Mouse (Mus musculus) liver, postnatal 0 days (tissue): Measurements from ENCODE around the gene Cerkl. TPM values are rescaled to one million over a fixed set of nuclear protein-coding genes. Genes with fewer than 3 reads are reported as not detected.
A peak's percentile ranks its signal among the peaks of the same experiment; 100 is the strongest.

Experiments used
- ATAC-seq: fragments of 200-750 bp; cut with Nextera tagmentation; 2 replicates; pipeline ENCODE4 v1.8.0; 2017; ENCODE audit warnings: mild to moderate bottlenecking, moderate library complexity
- DNase-seq: peaks from one replicate; pipeline ENCODE4 v3.0.0-alpha.2; 2016
- H3K27ac ChIP-seq: fragments of 300-500 bp; sonication (generic); 2 replicates; pipeline ENCODE4 v1.5.1; 2014; ENCODE audit warnings: antibody characterized with exemption, moderate library complexity, mild to moderate bottlenecking, low read depth
- H3K27me3 ChIP-seq: fragments of 300-500 bp; sonication (generic); 2 replicates; pipeline ENCODE4 v1.6.1; 2014; ENCODE audit warnings: low read length, control low read depth, mixed read lengths; ENCODE audit not compliant: insufficient read depth
- H3K36me3 ChIP-seq: fragments of 300-500 bp; sonication (generic); replicated peaks from 2 replicates; pipeline ENCODE4 v1.6.1; 2014; ENCODE audit warnings: mild to moderate bottlenecking, control low read depth, low read length, moderate library complexity, mixed read lengths; ENCODE audit not compliant: insufficient read depth
- H3K4me1 ChIP-seq: fragments of 300-500 bp; sonication (generic); 2 replicates; pipeline ENCODE4 v1.6.1; 2014; ENCODE audit warnings: antibody characterized with exemption, mild to moderate bottlenecking, control low read depth; ENCODE audit not compliant: insufficient read depth
- H3K4me2 ChIP-seq: fragments of 300-500 bp; sonication (generic); 2 replicates; pipeline ENCODE4 v1.6.1; 2014; ENCODE audit warnings: low read depth, mild to moderate bottlenecking, low read length, moderate library complexity, mixed read lengths
- H3K4me3 ChIP-seq: fragments of 300-500 bp; sonication (generic); 2 replicates; pipeline ENCODE4 v1.5.1; 2014; ENCODE audit warnings: low read depth, low read length
- H3K9ac ChIP-seq: fragments of 300-500 bp; sonication (generic); replicated peaks from 2 replicates; pipeline ENCODE4 v1.6.1; 2014; ENCODE audit warnings: mild to moderate bottlenecking, moderate library complexity
- H3K9me3 ChIP-seq: fragments of 300-500 bp; sonication (generic); 2 replicates; pipeline ENCODE4 v1.6.1; 2016; ENCODE audit warnings: mild to moderate bottlenecking, control low read depth, low read length, mixed read lengths
- CTCF ChIP-seq: sonication (generic); IDR thresholded peaks from 2 replicates; pipeline ENCODE4 v1.5.1; 2016; ENCODE audit warnings: antibody characterized with exemption, low read depth
- EP300 ChIP-seq: IDR thresholded peaks from 2 replicates; pipeline ENCODE4 v1.6.1; 2016; ENCODE audit warnings: antibody characterized with exemption, low read depth, mild to moderate bottlenecking
- WGBS: fragments of 180-500 bp; shearing (Covaris S2); extraction: QIAGEN DNeasy Blood & Tissue Kit; methylation state at CpG from one replicate; pipeline ENCODE4 v1.1.7; 2014; ENCODE audit not compliant: insufficient replicate concordance; 5-methylcytosine and 5-hydroxymethylcytosine counted together
- polyA plus RNA-seq: library from polyadenylated mRNA; unstranded; fragments of >200 nt; fragmentation: Nextera tagmentation; extraction: Ambion mirVana; gene quantifications from 2 replicates; pipeline ENCODE4 v1.2.1, GENCODE M21; 2015

Gene Cerkl
- polyA plus RNA-seq, 1 experiment from 2014 or later: 6.6 TPM

GRCm38 (mm10) chr2:79443861-79444620 is 12.5 kb downstream of the Cerkl start:
- H3K9ac ChIP-seq: no peak overlapping the region
- H3K36me3 ChIP-seq: no peaks in the 10 kb centered on the region
- no peak overlapping the region for H3K4me3 ChIP-seq
- H3K27me3 ChIP-seq: no peaks in the 10 kb centered on the region
- no peaks in the 10 kb centered on the region for H3K4me1 ChIP-seq
- TF ChIP-seq CTCF: no peak
- TF ChIP-seq EP300: no peak
- no peak for ATAC-seq
- WGBS: 74% methylated on average over 3 of the region's 3 CpGs
- DNase-seq: no peak
- H3K9me3 ChIP-seq: no peaks in the 10 kb centered on the region
- no peak overlapping the region for H3K27ac ChIP-seq
- H3K4me2 ChIP-seq: no peak overlapping the region

- no peak overlapping the region for H3K9ac ChIP-seq
- no peak overlapping the region for H3K4me2 ChIP-seq
- no peak overlapping the region for H3K27ac ChIP-seq
- H3K4me1 ChIP-seq: no peaks in the 10 kb centered on the region
- H3K36me3 ChIP-seq: no peaks in the 10 kb centered on the region
- WGBS: 85% methylated on average over 2 of the region's 2 CpGs
- H3K9me3 ChIP-seq: no peaks in the 10 kb centered on the region
- DNase-seq (no peak), ATAC-seq (no peak)
- no peak overlapping the region for H3K4me3 ChIP-seq
- TF ChIP-seq CTCF: no peak
- TF ChIP-seq EP300: no peak
- no peaks in the 10 kb centered on the region for H3K27me3 ChIP-seq
These were observed 13.2 kb downstream of the Cerkl start for GRCm38 (mm10) chr2:79443401-79443800.

- Histone ChIP-seq H3K4me1 (no peaks in the 10 kb centered on the region), H3K36me3 (no peaks in the 10 kb centered on the region), H3K4me3 (no peak overlapping the region), H3K27ac (no peak overlapping the region), H3K27me3 (no peaks in the 10 kb centered on the region), H3K9ac (no peak overlapping the region), H3K9me3 (no peaks in the 10 kb centered on the region), H3K4me2 (no peak overlapping the region)
- DNase-seq: no peak
- ATAC-seq: no peak
- TF ChIP-seq EP300 (no peak), CTCF (no peak)
- 76% methylated on average over 6 of the region's 6 CpGs for WGBS
These were observed 13.7 kb downstream of the Cerkl start for GRCm38 (mm10) chr2:79442906-79443305.

- Histone ChIP-seq H3K4me3 (no peak overlapping the region), H3K4me1 (no peaks in the 10 kb centered on the region), H3K9me3 (no peaks in the 10 kb centered on the region), H3K36me3 (no peaks in the 10 kb centered on the region), H3K27me3 (no peaks in the 10 kb centered on the region), H3K9ac (no peak overlapping the region), H3K4me2 (no peak overlapping the region), H3K27ac (no peak overlapping the region)
- WGBS: 81% methylated on average over 2 of the region's 2 CpGs
- TF ChIP-seq CTCF: no peak
- TF ChIP-seq EP300: no peak
- no peak for DNase-seq
- no peak for ATAC-seq
These were observed 14.4 kb downstream of the Cerkl start for GRCm38 (mm10) chr2:79442227-79442626.

- Histone ChIP-seq H3K4me1 (peaks cover 11% of the 10 kb centered on the region), H3K36me3 (no peaks in the 10 kb centered on the region)
These were observed 26.5 kb downstream of the Cerkl start for GRCm38 (mm10) chr2:79430061-79430460.

GRCm38 (mm10) chr2:79429650-79430049 is 26.9 kb downstream of the Cerkl start:
- H3K9ac ChIP-seq: no peak overlapping the region
- H3K36me3 ChIP-seq: no peaks in the 10 kb centered on the region
- ATAC-seq: peak; percentile 54; the same call in 1 of the 2 replicates
- H3K4me3 ChIP-seq: no peak overlapping the region
- H3K27ac ChIP-seq: no peak overlapping the region
- H3K27me3 ChIP-seq: no peaks in the 10 kb centered on the region
- TF ChIP-seq CTCF (no peak), EP300 (no peak)
- H3K4me1 ChIP-seq: peaks cover 11% of the 10 kb centered on the region
- no peaks in the 10 kb centered on the region for H3K9me3 ChIP-seq
- H3K4me2 ChIP-seq: peak overlapping the region; percentile 2; the same call in 1 of the 2 replicates
- DNase-seq: peak; percentile 64
- 6% methylated on average over 6 of the region's 6 CpGs for whole genome bisulfite sequencing

More at GRCm38 (mm10) chr2:79430061-79430460, 26.5 kb downstream of the Cerkl start:
- ATAC-seq (no peak), DNase-seq (no peak)
- TF ChIP-seq EP300 (no peak), CTCF (no peak)
- H3K27me3 ChIP-seq: no peaks in the 10 kb centered on the region
- H3K9me3 ChIP-seq: no peaks in the 10 kb centered on the region
- H3K9ac ChIP-seq: no peak overlapping the region
- no peak overlapping the region for H3K4me2 ChIP-seq
- H3K27ac ChIP-seq: no peak overlapping the region
- H3K4me3 ChIP-seq: no peak overlapping the region
